Comparison of ENCODE assay signal across 10 mouse cellular contexts in the genomic region with DNA sequence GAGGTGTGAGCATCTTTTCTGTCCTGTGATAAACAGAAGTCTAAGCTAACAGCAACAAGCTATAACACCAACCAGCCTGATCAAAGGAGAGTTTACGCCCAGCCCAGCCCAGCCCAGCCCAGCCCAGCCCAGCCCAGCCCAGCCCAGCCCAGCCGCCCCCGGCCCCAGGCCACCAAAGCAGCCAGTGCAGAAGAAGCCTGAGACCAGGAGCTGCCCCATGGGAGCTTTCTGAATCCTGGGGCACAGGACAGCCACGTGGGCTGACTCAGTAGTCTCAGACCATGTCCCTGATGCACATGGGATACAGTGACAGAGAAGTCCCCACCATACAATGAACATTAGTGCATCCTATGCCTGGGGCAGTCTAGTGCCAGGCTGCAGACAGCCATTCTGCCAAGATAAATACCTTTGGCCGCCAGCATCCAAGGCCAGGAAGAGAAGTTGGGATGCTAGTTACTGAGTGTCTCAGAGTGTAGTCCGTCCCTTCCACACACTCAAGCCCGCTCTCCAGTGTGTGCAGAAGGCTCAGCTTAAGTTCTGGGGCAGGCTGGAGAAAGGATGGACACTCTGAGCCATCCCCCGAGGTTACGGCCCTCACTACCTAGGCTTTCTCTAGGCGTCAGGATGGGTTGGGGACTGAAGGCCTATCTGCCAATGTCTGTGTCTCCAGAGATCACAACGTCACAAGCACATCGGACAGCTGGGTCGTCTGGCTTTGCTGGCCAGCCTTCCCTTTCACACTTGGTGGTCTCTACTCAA. TPM values are rescaled to one million over a fixed set of nuclear protein-coding genes. Genes with fewer than 3 reads are reported as not detected.
DNase-seq lines count a peak whose midpoint lies in the region; ATAC-seq lines count a peak whose summit lies in the region.
"Had no signal": no experiment of that assay in that cellular context is flagged by ENCODE, and none has a peak within 500 bp of the region (broad histone marks: within the 10 kb centered on the region; RNA-seq: fewer than 3 reads in every experiment).

No protein-coding gene starts in this region.

- H3K36me3 ChIP-seq in hindbrain, embryonic 12.5 days, result no peaks in the 10 kb centered on the region

- H3K27ac ChIP-seq in hindbrain, embryonic 12.5 days, result peak overlapping the region; percentile 82

- H3K4me2 ChIP-seq in hindbrain, embryonic 12.5 days (replicated peaks), result no peak overlapping the region

- no peak overlapping the region for H3K4me3 ChIP-seq in hindbrain, embryonic 12.5 days

- WGBS in hindbrain, embryonic 12.5 days, result 41% methylated on average over 13 of the region's 13 CpGs

- no peak overlapping the region for H3K9ac ChIP-seq in hindbrain, embryonic 12.5 days

- ATAC-seq in hindbrain, embryonic 12.5 days (ENCODE audit: low FRiP score), result peak; percentile 67

- H3K27me3 ChIP-seq in hindbrain, embryonic 12.5 days, result peaks cover 7% of the 10 kb centered on the region; the same call in 1 of the 2 replicates

- DNase-seq in cerebellum, postnatal 10 days, result peak; percentile 82 to 84
- DNase-seq in cerebellum, adult 11-12 months, result no peak
- peak; percentile 23 for DNase-seq in embryo, embryonic 10.5 days (ENCODE audit: low spot score)
- peak; percentile 21 for DNase-seq in neural tube, embryonic 10.5 days (ENCODE audit: extremely low spot score, low spot score)
- no peak for DNase-seq in B cell, adult 2 months
- no peak for DNase-seq in yolk sac, embryonic 10.5 days (ENCODE audit: low spot score)
- no peak for DNase-seq in gastrocnemius, adult 8-10 months (ENCODE audit: low spot score in 2 of 2)
- DNase-seq: kidney, postnatal 25 days; lung, adult 2 months had no signal

- no peaks in the 10 kb centered on the region for H3K9me3 ChIP-seq in hindbrain, embryonic 12.5 days (replicated peaks)

- peaks cover 7% of the 10 kb centered on the region for H3K4me1 ChIP-seq in hindbrain, embryonic 12.5 days

RNA-seq across cellular contexts. Expression of a gene that starts 45.6 kb away (rescaled TPM):
- 8.3 and 10.4 TPM in 2 replicates for polyA plus RNA-seq in hindbrain, embryonic 12.5 days (2016; fragmentation: Nextera tagmentation; extraction: Ambion mirVana)
- total RNA-seq in gastrocnemius, adult 8-10 months (2022), result 1 to 10 TPM; 6.7 to 9.9 (median 7.4) TPM

RNA-seq across cellular contexts. Expression of a gene that starts 57.3 kb away (rescaled TPM):
- 0.18 and 0.59 TPM in 2 replicates for polyA plus RNA-seq in hindbrain, embryonic 12.5 days (2016; fragmentation: Nextera tagmentation; extraction: Ambion mirVana)
- under 1 TPM; 0.08 to 0.65 (median 0.41) TPM for total RNA-seq in gastrocnemius, adult 8-10 months (2022)
- polyA plus RNA-seq: lung, adult 2 months had no signal

Comparison
In these comparisons a context has a peak if more than half of its experiments do, and no peak if none do; other contexts are left out.
1. DNase-seq: peak in cerebellum, postnatal 10 days (2 of 2), embryo, embryonic 10.5 days (single experiment) and neural tube, embryonic 10.5 days (single experiment); none in cerebellum, adult 11-12 months (single experiment), B cell, adult 2 months (0 of 2), yolk sac, embryonic 10.5 days (single experiment) and gastrocnemius, adult 8-10 months (0 of 2).